Mouse (Mus musculus) kidney, postnatal 36 days (tissue): Measurements from ENCODE around the gene Aldoc.

Experiments
- DNase-seq, 2 experiments: peaks; one replicate each; pipeline ENCODE4 v3.0.0; 2021 to 2022; ENCODE audit warnings: mixed read lengths in 2 of 2

Aldoc gene

GRCm38 (mm10) chr11:78322860-78323259 lies at the start of gene Aldoc:
TSS of gene Aldoc (plus strand) at chr11:78322968.
- peak; percentile 92 to 96 for DNase-seq

- no peak for DNase-seq
Measured at GRCm38 (mm10) chr11:78275596-78275995, 47.2 kb upstream of the Aldoc start.

- DNase-seq, result peak in 1 of 2 experiments; percentile 51
Measured at GRCm38 (mm10) chr11:78276169-78276568, 46.6 kb upstream of the Aldoc start.

GRCm38 (mm10) chr11:78278853-78279252 lies 43.9 kb upstream of the Aldoc start:
- DNase-seq, result no peak

- DNase-seq, result no peak
Measured at GRCm38 (mm10) chr11:78279586-78279985, 43.2 kb upstream of the Aldoc start.

GRCm38 (mm10) chr11:78289146-78289763 lies 33.5 kb upstream of the Aldoc start:
- DNase-seq, result no peak

GRCm38 (mm10) chr11:78290654-78291053 lies 32.1 kb upstream of the Aldoc start, which contains the start of gene BC030499:
TSS of gene BC030499 (plus strand) at chr11:78290841.
- DNase-seq, result no peak

- no peak for DNase-seq
Measured at GRCm38 (mm10) chr11:78294585-78294984, 28.2 kb upstream of the Aldoc start.

GRCm38 (mm10) chr11:78300917-78301316 lies 21.9 kb upstream of the Aldoc start:
- DNase-seq, result no peak

- DNase-seq, result peak; percentile 90 to 94
Measured at GRCm38 (mm10) chr11:78301357-78302084, 21.2 kb upstream of the Aldoc start, which contains the start of gene Spag5. TSS of gene Spag5 (plus strand) at chr11:78301529.

- DNase-seq, result no peak
Measured at GRCm38 (mm10) chr11:78305272-78305671, 17.5 kb upstream of the Aldoc start.

GRCm38 (mm10) chr11:78310861-78311511 lies 11.8 kb upstream of the Aldoc start:
- no peak for DNase-seq

- peak; percentile 18 to 22 for DNase-seq
Measured at GRCm38 (mm10) chr11:78313662-78314061, 9.1 kb upstream of the Aldoc start.

- DNase-seq, result no peak
Measured at GRCm38 (mm10) chr11:78318411-78318810, 4.4 kb upstream of the Aldoc start.

GRCm38 (mm10) chr11:78322076-78322831 lies 514 bp upstream of the Aldoc start:
- DNase-seq, result no peak

- no peak for DNase-seq
Measured at GRCm38 (mm10) chr11:78324000-78324785, 1.4 kb downstream of the Aldoc start.

- no peak for DNase-seq
Measured at GRCm38 (mm10) chr11:78324965-78325364, 2.2 kb downstream of the Aldoc start.

- no peak for DNase-seq
Measured at GRCm38 (mm10) chr11:78327215-78327614, 4.4 kb downstream of the Aldoc start.

- DNase-seq, result peak; percentile 99
Measured at GRCm38 (mm10) chr11:78327634-78328511, 5.1 kb downstream of the Aldoc start, which contains the start of gene Pigs. TSS of gene Pigs (plus strand) at chr11:78328415.

GRCm38 (mm10) chr11:78328512-78329056 lies 5.8 kb downstream of the Aldoc start:
- no peak for DNase-seq

GRCm38 (mm10) chr11:78332676-78333075 lies 9.9 kb downstream of the Aldoc start:
- DNase-seq, result no peak
